Mouse (Mus musculus): ENCODE measurements around the gene Cfc1. TPM values are rescaled to one million over a fixed set of nuclear protein-coding genes. Genes with fewer than 3 reads are reported as not detected.

Cfc1 gene
- total and polyA plus RNA-seq, 3 experiments = not detected

DNA sequence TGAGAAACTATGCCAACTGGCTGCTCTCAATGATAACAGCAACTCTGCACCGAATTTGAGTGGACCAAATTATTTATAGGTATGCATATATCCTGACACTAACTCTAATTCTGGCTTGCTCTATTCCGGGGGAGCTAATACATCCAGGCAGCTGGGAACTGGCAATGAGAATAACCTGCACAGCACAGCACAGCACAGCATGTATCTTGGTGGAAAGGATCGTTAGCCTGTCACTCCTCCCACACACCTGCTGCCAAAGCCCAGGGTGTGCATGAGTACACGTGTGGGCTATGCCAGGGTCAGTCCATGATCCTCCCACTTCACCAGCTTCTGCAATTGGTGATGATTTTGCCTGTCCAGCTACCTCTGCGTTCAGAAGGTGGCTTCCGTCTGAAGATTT lies 36.0 kb downstream of the Cfc1 start:
- Histone ChIP-seq H3K27ac (ENCODE audit: control insufficient read depth, low read depth, low read length) (no peak overlapping the region), H3K79me2 (ENCODE audit: control insufficient read depth, insufficient read depth, low read length, poor library complexity) (no peaks in the 10 kb centered on the region), H3K4me1 (ENCODE audit: control insufficient read depth in 1 of 2, insufficient read depth in 2 of 2, low read length in 2 of 2) (no peaks in the 10 kb centered on the region), H3K4me3 (ENCODE audit: control insufficient read depth in 1 of 2, insufficient read depth in 1 of 2, low read depth in 2 of 2, low read length in 2 of 2) (no peak overlapping the region), H3K9ac (ENCODE audit: control insufficient read depth, low read depth, low read length, poor library complexity, severe bottlenecking) (no peak overlapping the region), H3K9me3 (replicated peaks; ENCODE audit: insufficient read depth, low read length) (no peaks in the 10 kb centered on the region), H3K36me3 (ENCODE audit: control insufficient read depth in 1 of 2, insufficient read depth in 2 of 2, low read length in 2 of 2) (no peaks in the 10 kb centered on the region), H3K27me3 (ENCODE audit: control insufficient read depth in 1 of 2, insufficient read depth in 2 of 2, low read length in 2 of 2) (no peaks in the 10 kb centered on the region)
- TF ChIP-seq ZNF384 (IDR thresholded peaks at IDR 0.05; ENCODE audit: low read depth, low read length) (no peak), CHD1 (IDR thresholded peaks at IDR 0.05; ENCODE audit: low read depth, low read length) (no peak), UBTF (IDR thresholded peaks at IDR 0.05; ENCODE audit: borderline replicate concordance, insufficient read depth, low read depth, low read length) (no peak), TAL1 (IDR thresholded peaks at IDR 0.05; ENCODE audit: low read length) (no peak), NELFE (IDR thresholded peaks at IDR 0.05; ENCODE audit: low read depth, low read length) (no peak), ETS1 (IDR thresholded peaks at IDR 0.05; ENCODE audit: low read depth, low read length) (no peak), HCFC1 (IDR thresholded peaks at IDR 0.05; ENCODE audit: low read depth, low read length) (no peak), MYC (IDR thresholded peaks at IDR 0.05; ENCODE audit: low read depth, low read length) (no peak), POLR2A (IDR thresholded peaks at IDR 0.05; ENCODE audit: control insufficient read depth in 1 of 2, insufficient read depth in 1 of 2, low read depth in 1 of 2, low read length in 2 of 2, poor library complexity in 1 of 2) (no peak), MAFK (IDR thresholded peaks at IDR 0.05; ENCODE audit: borderline replicate concordance, low read depth, low read length) (no peak)
- no peak for DNase-seq (ENCODE audit: low read depth, low spot score)

- no peak overlapping the region for H3K9ac ChIP-seq (ENCODE audit: control insufficient read depth, low read depth, low read length, poor library complexity, severe bottlenecking)
- no peaks in the 10 kb centered on the region for H3K9me3 ChIP-seq (replicated peaks; ENCODE audit: insufficient read depth, low read length)
- no peak overlapping the region for H3K27ac ChIP-seq (ENCODE audit: control insufficient read depth, low read depth, low read length)
- H3K4me1 ChIP-seq (ENCODE audit: control insufficient read depth in 1 of 2, insufficient read depth in 2 of 2, low read length in 2 of 2) = no peaks in the 10 kb centered on the region
- no peak overlapping the region for H3K4me3 ChIP-seq (ENCODE audit: control insufficient read depth in 1 of 2, insufficient read depth in 1 of 2, low read depth in 2 of 2, low read length in 2 of 2)
- TF ChIP-seq TBP (IDR thresholded peaks at IDR 0.05; ENCODE audit: low read depth, low read length) = no peak
- TF ChIP-seq JUND (IDR thresholded peaks at IDR 0.05; ENCODE audit: low read depth, low read length) = no peak
- TF ChIP-seq GABPA (IDR thresholded peaks at IDR 0.05; ENCODE audit: low read depth, low read length) = no peak
- no peak for TF ChIP-seq NELFE (IDR thresholded peaks at IDR 0.05; ENCODE audit: low read depth, low read length)
- TF ChIP-seq USF1 (IDR thresholded peaks at IDR 0.05; ENCODE audit: low read depth, low read length) = no peak
- TF ChIP-seq POLR2AphosphoS5 (IDR thresholded peaks at IDR 0.05; ENCODE audit: borderline replicate concordance, low read depth, low read length) = no peak
- no peak for TF ChIP-seq POLR2A (IDR thresholded peaks at IDR 0.05; ENCODE audit: control insufficient read depth in 1 of 2, insufficient read depth in 1 of 2, low read depth in 1 of 2, low read length in 2 of 2, poor library complexity in 1 of 2)
- H3K36me3 ChIP-seq (ENCODE audit: control insufficient read depth in 1 of 2, insufficient read depth in 2 of 2, low read length in 2 of 2) = no peaks in the 10 kb centered on the region
- no peaks in the 10 kb centered on the region for H3K27me3 ChIP-seq (ENCODE audit: control insufficient read depth in 1 of 2, insufficient read depth in 2 of 2, low read length in 2 of 2)
- no peak for DNase-seq (ENCODE audit: low read depth, low spot score)
- no peaks in the 10 kb centered on the region for H3K79me2 ChIP-seq (ENCODE audit: control insufficient read depth, insufficient read depth, low read length, poor library complexity)
Observed at GRCm38 (mm10) chr1:34573221-34573620, 37.8 kb downstream of the Cfc1 start.
